Mouse (Mus musculus) stomach, postnatal 0 days (tissue): ENCODE data around the gene Slit3. TPM values are rescaled to one million over a fixed set of nuclear protein-coding genes. Genes with fewer than 3 reads are reported as not detected.

ENCODE experiments used
- ATAC-seq: fragments of 200-750 bp; cut with Nextera tagmentation; 2 replicates; pipeline ENCODE4 v1.8.0; 2017; ENCODE audit not compliant: low FRiP score, low TSS enrichment
- DNase-seq: peaks from one replicate; pipeline ENCODE4 v3.0.0-alpha.2; 2016; ENCODE audit warnings: low spot score
- H3K27ac ChIP-seq: fragments of 300-500 bp; sonication (generic); replicated peaks from 2 replicates; pipeline ENCODE4 v1.5.1; 2014; ENCODE audit warnings: mild to moderate bottlenecking, control low read depth
- H3K27me3 ChIP-seq: fragments of 300-500 bp; sonication (generic); 2 replicates; pipeline ENCODE4 v1.6.1; 2014; ENCODE audit warnings: low read length; ENCODE audit not compliant: control insufficient read depth, insufficient read depth
- H3K36me3 ChIP-seq: fragments of 300-500 bp; sonication (generic); 2 replicates; pipeline ENCODE4 v1.6.1; 2014; ENCODE audit warnings: low read length, mixed read lengths; ENCODE audit not compliant: control insufficient read depth, insufficient read depth
- H3K4me1 ChIP-seq: fragments of 300-500 bp; sonication (generic); replicated peaks from 2 replicates; pipeline ENCODE4 v1.6.1; 2014; ENCODE audit warnings: antibody characterized with exemption; ENCODE audit not compliant: control insufficient read depth, insufficient read depth
- H3K4me2 ChIP-seq: fragments of 300-500 bp; sonication (generic); replicated peaks from 2 replicates; pipeline ENCODE4 v1.6.1; 2014; ENCODE audit warnings: low read depth, mild to moderate bottlenecking, control low read depth, moderate library complexity
- H3K4me3 ChIP-seq: fragments of 300-500 bp; sonication (generic); 2 replicates; pipeline ENCODE4 v1.5.1; 2014; ENCODE audit warnings: low read depth, low read length, control low read depth
- H3K9ac ChIP-seq: fragments of 300-500 bp; sonication (generic); 2 replicates; pipeline ENCODE4 v1.6.1; 2014; ENCODE audit warnings: mild to moderate bottlenecking, low read length, control low read depth, mixed read lengths
- H3K9me3 ChIP-seq: fragments of 300-500 bp; sonication (generic); 2 replicates; pipeline ENCODE4 v1.6.1; 2016; ENCODE audit warnings: low read length; ENCODE audit not compliant: control insufficient read depth
- CTCF ChIP-seq: IDR thresholded peaks from 2 replicates; pipeline ENCODE4 v1.5.1; 2016; ENCODE audit warnings: antibody characterized with exemption, low read depth, mild to moderate bottlenecking, moderate library complexity
- EP300 ChIP-seq: optimal IDR thresholded peaks from 2 replicates; pipeline ENCODE3; 2016; ENCODE audit warnings: antibody characterized with exemption
- WGBS: fragments of 180-500 bp; shearing (Covaris S2); extraction: QIAGEN DNeasy Blood & Tissue Kit; methylation state at CpG from one replicate; pipeline ENCODE4 v1.1.7; 2014; 5-methylcytosine and 5-hydroxymethylcytosine counted together
- polyA plus RNA-seq: library from polyadenylated mRNA; unstranded; fragments of >200 nt; fragmentation: Nextera tagmentation; extraction: Ambion mirVana; gene quantifications from 2 replicates; pipeline ENCODE4 v1.2.1, GENCODE M21; 2015

Gene Slit3
- polyA plus RNA-seq, 1 experiment from 2014 or later, result 8.1 TPM

GRCm38 (mm10) chr11:35718881-35719280 lies 597.9 kb downstream of the Slit3 start:
- Histone ChIP-seq H3K36me3 (no peaks in the 10 kb centered on the region), H3K4me2 (no peak overlapping the region), H3K9ac (no peak overlapping the region), H3K27me3 (no peaks in the 10 kb centered on the region), H3K9me3 (no peaks in the 10 kb centered on the region), H3K27ac (no peak overlapping the region), H3K4me3 (no peak overlapping the region), H3K4me1 (no peaks in the 10 kb centered on the region)
- TF ChIP-seq EP300 (no peak), CTCF (no peak)
- 57% methylated on average over 1 of the region's 1 CpGs for WGBS
- ATAC-seq, result no peak
- no peak for DNase-seq

GRCm38 (mm10) chr11:35723876-35724275 lies 602.9 kb downstream of the Slit3 start:
- H3K4me3 ChIP-seq, result no peak overlapping the region
- H3K9ac ChIP-seq, result no peak overlapping the region
- no peaks in the 10 kb centered on the region for H3K27me3 ChIP-seq
- no peaks in the 10 kb centered on the region for H3K36me3 ChIP-seq
- H3K9me3 ChIP-seq, result no peaks in the 10 kb centered on the region
- DNase-seq (no peak), ATAC-seq (no peak)
- WGBS, result 68% methylated on average over 5 of the region's 5 CpGs
- H3K27ac ChIP-seq, result no peak overlapping the region
- H3K4me1 ChIP-seq, result no peaks in the 10 kb centered on the region
- no peak for TF ChIP-seq CTCF
- H3K4me2 ChIP-seq, result no peak overlapping the region

GRCm38 (mm10) chr11:35726341-35726846 lies 605.4 kb downstream of the Slit3 start:
- WGBS, result 58% methylated on average over 8 of the region's 8 CpGs
- H3K4me3 ChIP-seq, result no peak overlapping the region
- no peaks in the 10 kb centered on the region for H3K9me3 ChIP-seq
- H3K9ac ChIP-seq, result no peak overlapping the region
- TF ChIP-seq CTCF (no peak), EP300 (no peak)
- no peak overlapping the region for H3K27ac ChIP-seq
- no peaks in the 10 kb centered on the region for H3K36me3 ChIP-seq
- DNase-seq, result no peak
- no peaks in the 10 kb centered on the region for H3K4me1 ChIP-seq
- no peak for ATAC-seq
- no peaks in the 10 kb centered on the region for H3K27me3 ChIP-seq
- H3K4me2 ChIP-seq, result no peak overlapping the region

- no peak overlapping the region for H3K4me2 ChIP-seq
- no peaks in the 10 kb centered on the region for H3K27me3 ChIP-seq
- H3K4me1 ChIP-seq, result no peaks in the 10 kb centered on the region
- H3K27ac ChIP-seq, result no peak overlapping the region
- 84% methylated on average over 1 of the region's 1 CpGs for WGBS
- H3K9ac ChIP-seq, result no peak overlapping the region
- no peak for DNase-seq
- no peaks in the 10 kb centered on the region for H3K9me3 ChIP-seq
- no peak overlapping the region for H3K4me3 ChIP-seq
- TF ChIP-seq EP300 (no peak), CTCF (0 out of 2 replicates have a peak, but pooled peaks have one; percentile 10)
- no peaks in the 10 kb centered on the region for H3K36me3 ChIP-seq
- ATAC-seq, result no peak
Measured at GRCm38 (mm10) chr11:35728200-35728599, 607.2 kb downstream of the Slit3 start.

- no peak overlapping the region for H3K4me2 ChIP-seq
- no peak overlapping the region for H3K27ac ChIP-seq
- no peak overlapping the region for H3K4me3 ChIP-seq
- H3K27me3 ChIP-seq, result no peaks in the 10 kb centered on the region
- no peaks in the 10 kb centered on the region for H3K4me1 ChIP-seq
- H3K9ac ChIP-seq, result no peak overlapping the region
- ATAC-seq (no peak), DNase-seq (no peak)
- 38% methylated on average over 5 of the region's 5 CpGs for WGBS
- no peak for TF ChIP-seq EP300
- no peak for TF ChIP-seq CTCF
- H3K9me3 ChIP-seq, result no peaks in the 10 kb centered on the region
- H3K36me3 ChIP-seq, result no peaks in the 10 kb centered on the region
Measured at GRCm38 (mm10) chr11:35729186-35729585, 608.2 kb downstream of the Slit3 start.

- no peak overlapping the region for H3K9ac ChIP-seq
- no peak for TF ChIP-seq CTCF
- TF ChIP-seq EP300, result no peak
Measured at GRCm38 (mm10) chr11:35732366-35732765, 611.3 kb downstream of the Slit3 start.

More at GRCm38 (mm10) chr11:35732366-35732765, 611.3 kb downstream of the Slit3 start:
- Histone ChIP-seq H3K36me3 (no peaks in the 10 kb centered on the region), H3K27ac (no peak overlapping the region), H3K9me3 (no peaks in the 10 kb centered on the region), H3K4me2 (no peak overlapping the region), H3K4me1 (no peaks in the 10 kb centered on the region), H3K27me3 (no peaks in the 10 kb centered on the region), H3K4me3 (no peak overlapping the region)
- no peak for DNase-seq
- WGBS, result 36% methylated on average over 1 of the region's 1 CpGs
- no peak for ATAC-seq
